Mouse (Mus musculus) limb, embryonic 11.5 days (tissue): ENCODE results near the gene Asic2. TPM values are rescaled to one million over a fixed set of nuclear protein-coding genes. Genes with fewer than 3 reads are reported as not detected.

ENCODE experiments used
- ATAC-seq: fragments of 200-750 bp; cut with Nextera tagmentation; 2 replicates; pipeline ENCODE4 v1.8.0; 2017; ENCODE audit warnings: low read depth; ENCODE audit not compliant: insufficient number of reproducible peaks, low FRiP score, low TSS enrichment
- DNase-seq: peaks from one replicate; pipeline ENCODE4 v3.0.0-alpha.2; 2015; ENCODE audit warnings: low spot score
- H3K27ac ChIP-seq: fragments of 300-500 bp; sonication (generic); replicated peaks from 2 replicates; pipeline ENCODE4 v1.5.1; 2014; ENCODE audit warnings: low read depth, mild to moderate bottlenecking, low read length
- H3K27me3 ChIP-seq: fragments of 300-500 bp; sonication (generic); 2 replicates; pipeline ENCODE4 v1.6.1; 2014; ENCODE audit warnings: mild to moderate bottlenecking, low read length, mixed read lengths; ENCODE audit not compliant: control insufficient read depth, insufficient read depth
- H3K36me3 ChIP-seq: fragments of 300-500 bp; sonication (generic); 2 replicates; pipeline ENCODE4 v1.6.1; 2014; ENCODE audit warnings: mild to moderate bottlenecking, low read length, moderate library complexity, mixed read lengths; ENCODE audit not compliant: control insufficient read depth, insufficient read depth
- H3K4me1 ChIP-seq: fragments of 300-500 bp; sonication (generic); 2 replicates; pipeline ENCODE4 v1.6.1; 2014; ENCODE audit warnings: low read length, mixed read lengths; ENCODE audit not compliant: control insufficient read depth, insufficient read depth
- H3K4me2 ChIP-seq: fragments of 300-500 bp; sonication (generic); 2 replicates; pipeline ENCODE4 v1.6.1; 2014; ENCODE audit warnings: low read depth, mild to moderate bottlenecking, moderate library complexity; ENCODE audit not compliant: severe bottlenecking
- H3K4me3 ChIP-seq: fragments of 300-500 bp; sonication (generic); 2 replicates; pipeline ENCODE4 v1.5.1; 2014; ENCODE audit warnings: low read depth, low read length
- H3K9ac ChIP-seq: fragments of 300-500 bp; sonication (generic); 2 replicates; pipeline ENCODE4 v1.6.1; 2014; ENCODE audit warnings: mild to moderate bottlenecking, low read length
- H3K9me3 ChIP-seq: fragments of 300-500 bp; sonication (generic); 2 replicates; pipeline ENCODE4 v1.6.1; 2016; ENCODE audit warnings: low read length; ENCODE audit not compliant: control insufficient read depth
- WGBS: fragments of 180-500 bp; shearing (Covaris S2); extraction: QIAGEN DNeasy Blood & Tissue Kit; methylation state at CpG from one replicate; pipeline ENCODE4 v1.1.7; 2014; 5-methylcytosine and 5-hydroxymethylcytosine counted together
- polyA plus RNA-seq: library from polyadenylated mRNA; unstranded; fragments of >200 nt; fragmentation: Nextera tagmentation; extraction: Ambion mirVana; gene quantifications from 2 replicates; pipeline ENCODE4 v1.2.1, GENCODE M21; 2014

Gene Asic2
- polyA plus RNA-seq, 1 experiment from 2014 or later: 0.27 TPM

- H3K36me3 ChIP-seq: no peaks in the 10 kb centered on the region
- no peak overlapping the region for H3K9ac ChIP-seq
- H3K27me3 ChIP-seq: no peaks in the 10 kb centered on the region
- H3K4me2 ChIP-seq: no peak overlapping the region
- DNase-seq (no peak), ATAC-seq (no peak)
- H3K9me3 ChIP-seq: no peaks in the 10 kb centered on the region
- no peak overlapping the region for H3K27ac ChIP-seq
- H3K4me1 ChIP-seq: peaks cover under 1% of the 10 kb centered on the region; the same call in 1 of the 2 replicates
- no peak overlapping the region for H3K4me3 ChIP-seq
- WGBS: 34% methylated on average over 1 of the region's 1 CpGs
These were observed 165.6 kb downstream of the Asic2 start for GRCm38 (mm10) chr11:81802614-81803013.

GRCm38 (mm10) chr11:81800899-81801298 lies 167.4 kb downstream of the Asic2 start:
- no peak overlapping the region for H3K4me3 ChIP-seq
- ATAC-seq (no peak), DNase-seq (no peak)
- H3K4me2 ChIP-seq: no peak overlapping the region
- H3K27ac ChIP-seq: no peak overlapping the region
- H3K4me1 ChIP-seq: peaks cover 2% of the 10 kb centered on the region; the same call in 1 of the 2 replicates
- 80% methylated on average over 4 of the region's 4 CpGs for WGBS
- H3K9me3 ChIP-seq: no peaks in the 10 kb centered on the region
- no peak overlapping the region for H3K9ac ChIP-seq
- H3K36me3 ChIP-seq: no peaks in the 10 kb centered on the region
- H3K27me3 ChIP-seq: no peaks in the 10 kb centered on the region

- H3K27ac ChIP-seq: no peak overlapping the region
- no peaks in the 10 kb centered on the region for H3K36me3 ChIP-seq
- ATAC-seq: no peak
- no peak overlapping the region for H3K4me3 ChIP-seq
- H3K27me3 ChIP-seq: no peaks in the 10 kb centered on the region
- 74% methylated on average over 2 of the region's 2 CpGs for WGBS
- no peak overlapping the region for H3K9ac ChIP-seq
- DNase-seq: no peak
- no peak overlapping the region for H3K4me2 ChIP-seq
- peaks cover 2% of the 10 kb centered on the region; the same call in 1 of the 2 replicates for H3K4me1 ChIP-seq
- no peaks in the 10 kb centered on the region for H3K9me3 ChIP-seq
These were observed 174.7 kb downstream of the Asic2 start for GRCm38 (mm10) chr11:81793588-81793987.

- 75% methylated on average over 1 of the region's 1 CpGs for WGBS
- H3K27me3 ChIP-seq: no peaks in the 10 kb centered on the region
- no peaks in the 10 kb centered on the region for H3K9me3 ChIP-seq
- ATAC-seq: no peak
- H3K4me2 ChIP-seq: no peak overlapping the region
- H3K27ac ChIP-seq: no peak overlapping the region
- no peak overlapping the region for H3K9ac ChIP-seq
- no peaks in the 10 kb centered on the region; the same call in 1 of the 2 replicates for H3K4me1 ChIP-seq
- no peaks in the 10 kb centered on the region for H3K36me3 ChIP-seq
- H3K4me3 ChIP-seq: no peak overlapping the region
- DNase-seq: no peak
These were observed 176.7 kb downstream of the Asic2 start for GRCm38 (mm10) chr11:81791579-81791978.

- H3K27me3 ChIP-seq: no peaks in the 10 kb centered on the region
- H3K36me3 ChIP-seq: no peaks in the 10 kb centered on the region
- no peaks in the 10 kb centered on the region for H3K9me3 ChIP-seq
- H3K4me1 ChIP-seq: no peaks in the 10 kb centered on the region
- H3K27ac ChIP-seq: no peak overlapping the region
- no peak overlapping the region for H3K4me3 ChIP-seq
- H3K9ac ChIP-seq: no peak overlapping the region
- 77% methylated on average over 2 of the region's 2 CpGs for WGBS
- DNase-seq (no peak), ATAC-seq (no peak)
- H3K4me2 ChIP-seq: no peak overlapping the region
These were observed 187.7 kb downstream of the Asic2 start for GRCm38 (mm10) chr11:81780596-81780995.

GRCm38 (mm10) chr11:81779881-81780280 lies 188.4 kb downstream of the Asic2 start:
- Histone ChIP-seq H3K36me3 (no peaks in the 10 kb centered on the region), H3K4me2 (no peak overlapping the region), H3K9ac (no peak overlapping the region), H3K27ac (no peak overlapping the region), H3K27me3 (no peaks in the 10 kb centered on the region), H3K4me1 (no peaks in the 10 kb centered on the region), H3K4me3 (no peak overlapping the region), H3K9me3 (no peaks in the 10 kb centered on the region)
- ATAC-seq: no peak
- DNase-seq: no peak
- WGBS: 94% methylated on average over 7 of the region's 7 CpGs

GRCm38 (mm10) chr11:81771195-81771895 lies 196.9 kb downstream of the Asic2 start:
- no peak overlapping the region for H3K9ac ChIP-seq
- no peaks in the 10 kb centered on the region for H3K9me3 ChIP-seq
- 11% methylated on average over 7 of the region's 7 CpGs for WGBS
- H3K27me3 ChIP-seq: no peaks in the 10 kb centered on the region
- H3K4me2 ChIP-seq: no peak overlapping the region
- no peaks in the 10 kb centered on the region for H3K36me3 ChIP-seq
- peaks cover 11% of the 10 kb centered on the region for H3K4me1 ChIP-seq
- DNase-seq: no peak
- H3K27ac ChIP-seq: no peak overlapping the region
- H3K4me3 ChIP-seq: no peak overlapping the region
- ATAC-seq: no peak

- no peak overlapping the region for H3K4me3 ChIP-seq
- WGBS: 83% methylated on average over 5 of the region's 5 CpGs
- peaks cover 11% of the 10 kb centered on the region for H3K4me1 ChIP-seq
- no peak overlapping the region for H3K27ac ChIP-seq
- H3K27me3 ChIP-seq: no peaks in the 10 kb centered on the region
- no peak overlapping the region for H3K4me2 ChIP-seq
- ATAC-seq (no peak), DNase-seq (no peak)
- H3K36me3 ChIP-seq: no peaks in the 10 kb centered on the region
- no peaks in the 10 kb centered on the region for H3K9me3 ChIP-seq
- no peak overlapping the region for H3K9ac ChIP-seq
These were observed 198.5 kb downstream of the Asic2 start for GRCm38 (mm10) chr11:81769691-81770260.
